Mouse (Mus musculus) MEL (cell line): ENCODE measurements around the gene Fam69a. TPM values are rescaled to one million over a fixed set of nuclear protein-coding genes. Genes with fewer than 3 reads are reported as not detected.

Experiments used
- DNase-seq: peaks from one replicate; pipeline ENCODE4 v3.0.0; 2011; ENCODE audit warnings: low read depth, low spot score
- H3K27ac ChIP-seq: 2 replicates; pipeline ENCODE4 v1.5.1; 2012; ENCODE audit warnings: low read depth, mild to moderate bottlenecking, control low read depth, low read length, moderate library complexity; ENCODE audit not compliant: control insufficient read depth
- H3K27me3 ChIP-seq, 2 experiments: fragments of 150-350 bp in 1 of 2; sonication (generic) in 1 of 2; 2 replicates each; pipeline ENCODE4 v1.6.1; 2012; ENCODE audit warnings: low read length in 2 of 2, mild to moderate bottlenecking in 2 of 2, improper control_type of control experiment in 1 of 2, moderate library complexity in 1 of 2; ENCODE audit not compliant: insufficient read depth in 2 of 2, control insufficient read depth in 1 of 2
- H3K36me3 ChIP-seq, 2 experiments: 2 replicates each; pipeline ENCODE4 v1.6.1; 2012 to 2014; ENCODE audit warnings: low read length in 2 of 2, improper control_type of control experiment in 1 of 2, inconsistent platforms in 1 of 2, mild to moderate bottlenecking in 1 of 2; ENCODE audit not compliant: insufficient read depth in 2 of 2, control insufficient read depth in 1 of 2
- H3K4me1 ChIP-seq, 2 experiments: fragments of 150-350 bp in 1 of 2; sonication (generic) in 1 of 2; 2 replicates each; pipeline ENCODE4 v1.6.1; 2012; ENCODE audit warnings: low read length in 2 of 2, improper control_type of control experiment in 1 of 2, mild to moderate bottlenecking in 1 of 2; ENCODE audit not compliant: insufficient read depth in 2 of 2, control insufficient read depth in 1 of 2
- H3K4me3 ChIP-seq, 2 experiments: fragments of 150-350 bp in 1 of 2; sonication (generic) in 1 of 2; 2 replicates each; pipeline ENCODE4 v1.5.1; 2012; ENCODE audit warnings: low read depth in 2 of 2, low read length in 2 of 2, mild to moderate bottlenecking in 2 of 2, moderate library complexity in 2 of 2, control low read depth in 1 of 2, improper control_type of control experiment in 1 of 2; ENCODE audit not compliant: control insufficient read depth in 1 of 2, insufficient read depth in 1 of 2
- H3K79me2 ChIP-seq: 2 replicates; pipeline ENCODE4 v1.6.1; 2012; ENCODE audit warnings: mild to moderate bottlenecking, low read length, moderate library complexity; ENCODE audit not compliant: control insufficient read depth, poor library complexity, insufficient read depth
- H3K9ac ChIP-seq: 2 replicates; pipeline ENCODE4 v1.6.1; 2012; ENCODE audit warnings: low read depth, mild to moderate bottlenecking, control low read depth, low read length, moderate library complexity; ENCODE audit not compliant: control insufficient read depth, poor library complexity, severe bottlenecking
- H3K9me3 ChIP-seq: fragments of 150-350 bp; sonication (generic); replicated peaks from 2 replicates; pipeline ENCODE4 v1.6.1; 2012; ENCODE audit warnings: mild to moderate bottlenecking, low read length, improper control_type of control experiment, moderate library complexity; ENCODE audit not compliant: insufficient read depth
- BHLHE40 ChIP-seq: IDR thresholded peaks from 2 replicates; pipeline ENCODE4 v1.6.1; 2012; ENCODE audit warnings: low read depth, mild to moderate bottlenecking, inconsistent platforms, low read length, improper control_type of control experiment, borderline replicate concordance
- CHD2 ChIP-seq: IDR thresholded peaks from 2 replicates; pipeline ENCODE4 v1.6.1; 2011; ENCODE audit warnings: low read length, improper control_type of control experiment
- CTCF ChIP-seq, 3 experiments: IDR thresholded peaks in 2 of 3; conservative IDR thresholded peaks in 1 of 3; 2 replicates each; pipeline ENCODE4 v1.5.1; 2011 to 2012; ENCODE audit warnings: low read length in 3 of 3, low read depth in 2 of 3, mild to moderate bottlenecking in 2 of 3, improper control_type of control experiment in 1 of 3, inconsistent platforms in 1 of 3, mixed read lengths in 1 of 3, moderate library complexity in 1 of 3; ENCODE audit not compliant: control insufficient read depth in 1 of 3, insufficient read depth in 1 of 3, poor library complexity in 1 of 3, severe bottlenecking in 1 of 3
- ELF1 ChIP-seq: IDR thresholded peaks from 2 replicates; pipeline ENCODE4 v1.6.1; 2014; ENCODE audit warnings: low read depth, mild to moderate bottlenecking, inconsistent platforms, low read length, improper control_type of control experiment, moderate library complexity
- EP300 ChIP-seq, 2 experiments: IDR thresholded peaks; 2 replicates each; pipeline ENCODE4 v1.6.1; 2011; ENCODE audit warnings: improper control_type of control experiment in 2 of 2, low read length in 2 of 2, low read depth in 1 of 2, mild to moderate bottlenecking in 1 of 2
- ETS1 ChIP-seq: IDR thresholded peaks from 2 replicates; pipeline ENCODE4 v1.6.1; 2012; ENCODE audit warnings: low read depth, mild to moderate bottlenecking, inconsistent platforms, low read length, improper control_type of control experiment, moderate library complexity
- GABPA ChIP-seq: IDR thresholded peaks from 2 replicates; pipeline ENCODE4 v1.6.1; 2012; ENCODE audit warnings: low read depth, mild to moderate bottlenecking, inconsistent platforms, low read length, improper control_type of control experiment, moderate library complexity
- GATA1 ChIP-seq: IDR thresholded peaks from 2 replicates; pipeline ENCODE4 v1.6.1; 2011; ENCODE audit warnings: low read depth, low read length, improper control_type of control experiment
- HCFC1 ChIP-seq: IDR thresholded peaks from 2 replicates; pipeline ENCODE4 v1.6.1; 2012; ENCODE audit warnings: low read depth, mild to moderate bottlenecking, inconsistent platforms, low read length, improper control_type of control experiment, moderate library complexity
- JUND ChIP-seq: IDR thresholded peaks from 2 replicates; pipeline ENCODE4 v1.6.1; 2011; ENCODE audit warnings: low read depth, mild to moderate bottlenecking, improper control_type of control experiment, low read length
- KAT2A ChIP-seq: conservative IDR thresholded peaks from 2 replicates; pipeline ENCODE4 v1.6.1; 2012; ENCODE audit warnings: low read depth, low read length, improper control_type of control experiment, inconsistent platforms
- MAZ ChIP-seq: IDR thresholded peaks from 2 replicates; pipeline ENCODE4 v1.6.1; 2012; ENCODE audit warnings: low read depth, mild to moderate bottlenecking, inconsistent platforms, low read length, improper control_type of control experiment
- MEF2A ChIP-seq: IDR thresholded peaks from 2 replicates; pipeline ENCODE4 v1.6.1; 2014; ENCODE audit warnings: low read depth, mild to moderate bottlenecking, inconsistent platforms, low read length, improper control_type of control experiment; ENCODE audit not compliant: poor library complexity, insufficient replicate concordance, severe bottlenecking; ENCODE audit errors: extremely low read depth
- MXI1 ChIP-seq: IDR thresholded peaks from 2 replicates; pipeline ENCODE4 v1.6.1; 2011; ENCODE audit warnings: mild to moderate bottlenecking, low read depth, low read length, improper control_type of control experiment
- MYB ChIP-seq: IDR thresholded peaks from 2 replicates; pipeline ENCODE4 v1.6.1; 2011; ENCODE audit warnings: mild to moderate bottlenecking, low read depth, low read length, improper control_type of control experiment
- POLR2A ChIP-seq, 2 experiments: IDR thresholded peaks; 2 replicates each; pipeline ENCODE4 v1.6.1; 2011 to 2012; ENCODE audit warnings: low read length in 2 of 2, mild to moderate bottlenecking in 2 of 2, control low read depth in 1 of 2, improper control_type of control experiment in 1 of 2, low read depth in 1 of 2, moderate library complexity in 1 of 2; ENCODE audit not compliant: control insufficient read depth in 1 of 2, insufficient read depth in 1 of 2, poor library complexity in 1 of 2
- POLR2AphosphoS2 ChIP-seq: IDR thresholded peaks from 2 replicates; pipeline ENCODE4 v1.6.1; 2011; ENCODE audit warnings: low read length, improper control_type of control experiment
- RAD21 ChIP-seq: IDR thresholded peaks from 2 replicates; pipeline ENCODE4 v1.6.1; 2011; ENCODE audit warnings: mild to moderate bottlenecking, low read depth, low read length, improper control_type of control experiment
- SIN3A ChIP-seq: IDR thresholded peaks from 2 replicates; pipeline ENCODE4 v1.6.1; 2012; ENCODE audit warnings: low read length, improper control_type of control experiment, inconsistent platforms
- SMC3 ChIP-seq: IDR thresholded peaks from 2 replicates; pipeline ENCODE4 v1.6.1; 2011; ENCODE audit warnings: low read depth, low read length, improper control_type of control experiment
- TAL1 ChIP-seq: IDR thresholded peaks from 2 replicates; pipeline ENCODE4 v1.6.1; 2012; ENCODE audit warnings: mild to moderate bottlenecking, inconsistent platforms, low read length, moderate library complexity, mixed read lengths
- TBP ChIP-seq: IDR thresholded peaks from 2 replicates; pipeline ENCODE4 v1.8.0; 2011; ENCODE audit warnings: low read depth, low read length, improper control_type of control experiment
- UBTF ChIP-seq: IDR thresholded peaks from 2 replicates; pipeline ENCODE4 v1.6.1; 2012; ENCODE audit warnings: low read depth, mild to moderate bottlenecking, inconsistent platforms, low read length, improper control_type of control experiment, moderate library complexity, borderline replicate concordance; ENCODE audit not compliant: insufficient read depth
- USF1 ChIP-seq: IDR thresholded peaks from 2 replicates; pipeline ENCODE4 v1.6.1; 2014; ENCODE audit warnings: low read depth, mild to moderate bottlenecking, inconsistent platforms, low read length, improper control_type of control experiment, moderate library complexity
- USF2 ChIP-seq, 2 experiments: IDR thresholded peaks; 2 replicates each; pipeline ENCODE4 v1.6.1; 2011 to 2012; ENCODE audit warnings: improper control_type of control experiment in 2 of 2, low read length in 2 of 2, borderline replicate concordance in 1 of 2, inconsistent platforms in 1 of 2, low read depth in 1 of 2, mild to moderate bottlenecking in 1 of 2; ENCODE audit not compliant: insufficient read depth in 1 of 2
- ZC3H11A ChIP-seq: IDR thresholded peaks from 2 replicates; pipeline ENCODE4 v1.6.1; 2012; ENCODE audit warnings: low read depth, mild to moderate bottlenecking, inconsistent platforms, low read length, improper control_type of control experiment
- ZKSCAN1 ChIP-seq: IDR thresholded peaks from 2 replicates; pipeline ENCODE4 v1.6.1; 2012; ENCODE audit warnings: low read depth, mild to moderate bottlenecking, inconsistent platforms, low read length, improper control_type of control experiment, moderate library complexity
- ZMIZ1 ChIP-seq: IDR thresholded peaks from 2 replicates; pipeline ENCODE4 v1.6.1; 2012; ENCODE audit warnings: low read depth, mild to moderate bottlenecking, inconsistent platforms, low read length, improper control_type of control experiment, moderate library complexity
- polyA plus RNA-seq, 2 experiments: library from polyadenylated mRNA; stranded (reverse) in 1 of 2; unstranded in 1 of 2; fragments of >175 nt in 1 of 2; fragments of >200 nt in 1 of 2; gene quantifications; 2 replicates each; pipeline versions ENCODE4 v1.2.1 to v1.2.4; 2012; ENCODE audit warnings: low replicate concordance in 2 of 2, low read depth in 1 of 2; ENCODE audit not compliant: insufficient read length in 2 of 2, insufficient read depth in 1 of 2, missing spikeins in 1 of 2
- total RNA-seq: library from RNA; depleted of rRNA; stranded (reverse); fragments of 300-350 nt; gene quantifications from 2 replicates; pipeline ENCODE4 v1.2.3, GENCODE M21; 2012

Fam69a gene
- total and polyA plus RNA-seq, 3 experiments, result 8.5 to 10.6 TPM; not detected in 1

DNA sequence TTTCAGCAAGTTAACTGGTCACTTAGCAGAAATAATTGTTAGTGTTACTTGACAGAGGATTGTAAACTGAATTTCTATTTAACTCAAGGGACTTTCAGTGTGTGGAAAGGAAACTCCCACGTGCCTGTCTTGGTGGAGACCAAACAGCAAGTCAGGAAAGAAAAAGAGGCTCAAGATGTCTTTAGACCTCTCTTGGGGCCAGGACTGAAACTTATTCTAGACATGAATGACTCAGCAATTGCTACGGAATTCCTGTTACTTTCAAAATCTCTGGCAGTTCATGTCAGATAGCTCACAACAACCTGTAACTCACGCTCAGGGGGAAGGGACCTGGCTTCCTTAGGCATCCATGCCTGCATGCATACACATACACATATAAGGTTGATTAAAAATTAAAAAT, 20.7 kb downstream of the Fam69a start:
- TF ChIP-seq SMC3 (no peak), KAT2A (no peak), GABPA (peak; percentile 75; the same call in 1 of the 2 replicates), RAD21 (no peak), USF1 (no peak), MEF2A (no peak), USF2 (IDR thresholded peaks at IDR 0.05; ENCODE audit: borderline replicate concordance in 1 of 2, insufficient read depth in 1 of 2, low read depth in 1 of 2, low read length in 2 of 2) (no peak)
- Histone ChIP-seq H3K9ac (peak overlapping the region; percentile 42), H3K4me3 (no peak overlapping the region), H3K79me2 (peaks cover 7% of the 10 kb centered on the region), H3K27ac (peak overlapping the region; percentile 55), H3K36me3 (peaks cover 0 to 71% of the 10 kb centered on the region in 2 experiments; a peak in 2 of 4 replicates), H3K9me3 (no peaks in the 10 kb centered on the region), H3K4me1 (peaks cover 53 to 58% of the 10 kb centered on the region in 2 experiments), H3K27me3 (no peaks in the 10 kb centered on the region)
- peak; percentile 43 for DNase-seq

DNA sequence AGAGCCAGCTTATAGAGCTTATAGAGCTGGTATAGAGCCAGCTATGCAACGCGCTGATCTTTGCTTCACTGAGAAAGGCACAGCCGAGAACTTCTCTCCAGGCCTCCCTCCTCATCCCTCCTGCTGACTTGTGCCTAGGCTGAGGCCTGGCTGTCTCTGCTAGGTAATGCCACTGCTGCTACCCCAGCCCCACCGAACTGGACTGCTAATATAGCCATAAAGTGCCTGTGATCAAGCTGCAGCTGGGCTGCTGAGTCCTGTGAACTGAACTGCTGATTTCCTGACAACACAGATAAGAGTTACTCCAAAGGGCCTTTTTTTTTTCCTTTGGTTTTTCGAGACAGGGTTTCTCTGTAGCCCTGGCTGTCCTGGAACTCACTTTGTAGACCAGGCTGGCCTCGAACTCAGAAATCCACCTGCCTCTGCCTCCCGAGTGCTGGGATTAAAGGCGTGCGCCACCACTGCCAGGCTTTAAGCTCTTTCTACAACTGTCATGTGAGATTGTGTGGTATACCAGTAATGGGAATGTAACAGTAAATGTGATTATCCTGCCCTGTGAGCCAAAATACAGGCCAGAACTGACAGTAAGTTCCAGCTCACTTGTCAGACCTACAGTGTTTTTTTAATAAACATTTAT, 21.4 kb downstream of the Fam69a start:
- Histone ChIP-seq H3K4me1 (peaks cover 47 to 57% of the 10 kb centered on the region in 2 experiments), H3K9ac (peak overlapping the region; percentile 66), H3K79me2 (peaks cover 5% of the 10 kb centered on the region), H3K9me3 (no peaks in the 10 kb centered on the region), H3K27me3 (no peaks in the 10 kb centered on the region), H3K36me3 (peaks cover 0 to 66% of the 10 kb centered on the region in 2 experiments; a peak in 2 of 4 replicates), H3K4me3 (peak overlapping the region; percentile 40 to 41), H3K27ac (peak overlapping the region; percentile 89)
- peak; percentile 78 for DNase-seq
- TF ChIP-seq RAD21 (no peak), ELF1 (no peak), SIN3A (peak; percentile 45; the same call in 1 of the 2 replicates), ZC3H11A (no peak), HCFC1 (no peak), EP300 (IDR thresholded peaks at IDR 0.05; ENCODE audit: low read depth in 1 of 2, low read length in 2 of 2) (peak; percentile 49 to 56), TBP (0 out of 2 replicates have a peak, but pooled peaks have one; percentile 57), MYB (no peak), BHLHE40 (no peak), ZMIZ1 (no peak), SMC3 (no peak), GATA1 (peak; percentile 64), GABPA (no peak), TAL1 (peak; percentile 40; the same call in 1 of the 2 replicates), ZKSCAN1 (no peak), ETS1 (peak; percentile 83), CTCF (IDR thresholded peaks at IDR 0.05 in 2 of 3, conservative IDR thresholded peaks at IDR 0.05 in 1 of 3; ENCODE audit: control insufficient read depth in 1 of 3, insufficient read depth in 1 of 3, low read depth in 2 of 3, low read length in 3 of 3, poor library complexity in 1 of 3, severe bottlenecking in 1 of 3) (no peak), UBTF (no peak), MAZ (no peak), JUND (no peak), MEF2A (no peak), POLR2AphosphoS2 (no peak), POLR2A (IDR thresholded peaks at IDR 0.05; ENCODE audit: control insufficient read depth in 1 of 2, insufficient read depth in 1 of 2, low read depth in 1 of 2, low read length in 2 of 2, poor library complexity in 1 of 2) (no peak), USF1 (no peak), MXI1 (0 out of 2 replicates have a peak, but pooled peaks have one; percentile 34), CHD2 (no peak), KAT2A (no peak), USF2 (IDR thresholded peaks at IDR 0.05; ENCODE audit: borderline replicate concordance in 1 of 2, insufficient read depth in 1 of 2, low read depth in 1 of 2, low read length in 2 of 2) (no peak)
